Mouse (Mus musculus): Measurements from ENCODE around the gene Tff3.

Tff3 gene

DNA sequence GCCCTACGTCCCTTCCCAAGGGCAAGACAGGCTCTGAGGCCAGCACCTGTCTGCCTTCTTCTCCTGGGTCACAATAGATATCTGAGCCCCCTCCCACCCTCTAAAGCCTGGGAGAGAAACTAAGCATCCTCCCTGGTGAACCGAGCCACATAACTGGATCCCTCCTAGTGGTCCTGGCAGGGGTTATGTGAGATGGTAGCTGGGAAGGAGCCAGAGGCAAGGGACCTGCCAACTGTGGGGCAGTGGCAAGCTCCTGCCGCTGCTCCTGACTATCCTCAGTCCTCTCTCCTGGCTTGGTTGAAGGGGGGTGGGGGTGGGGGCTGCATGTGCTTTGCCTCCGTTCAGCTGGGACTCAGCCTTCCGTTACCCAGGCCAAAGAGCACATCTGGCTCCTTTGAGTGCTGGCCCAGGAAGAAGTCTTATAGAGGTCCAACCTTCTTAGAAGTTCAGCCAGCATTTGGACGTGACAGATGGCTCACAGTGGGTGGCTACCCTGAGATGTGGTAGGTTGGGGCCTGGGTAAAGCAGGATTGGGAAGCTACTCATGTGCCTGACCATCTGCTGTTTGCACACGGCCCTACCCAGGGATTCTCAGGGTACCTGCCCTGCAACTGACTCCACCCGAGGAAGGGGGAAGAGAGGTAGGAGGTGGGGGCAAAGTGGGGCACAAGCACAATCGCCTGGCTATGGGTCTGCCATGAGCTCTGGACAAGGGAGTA, 3.7 kb downstream of the Tff3 start:
- ATAC-seq (ENCODE audit: insufficient number of reproducible peaks, low FRiP score, low TSS enrichment) = peak; percentile 80

- no peak for ATAC-seq (ENCODE audit: insufficient number of reproducible peaks, low FRiP score, low TSS enrichment)
These were observed 7.5 kb downstream of the Tff3 start for GRCm38 (mm10) chr17:31121975-31122374.

DNA sequence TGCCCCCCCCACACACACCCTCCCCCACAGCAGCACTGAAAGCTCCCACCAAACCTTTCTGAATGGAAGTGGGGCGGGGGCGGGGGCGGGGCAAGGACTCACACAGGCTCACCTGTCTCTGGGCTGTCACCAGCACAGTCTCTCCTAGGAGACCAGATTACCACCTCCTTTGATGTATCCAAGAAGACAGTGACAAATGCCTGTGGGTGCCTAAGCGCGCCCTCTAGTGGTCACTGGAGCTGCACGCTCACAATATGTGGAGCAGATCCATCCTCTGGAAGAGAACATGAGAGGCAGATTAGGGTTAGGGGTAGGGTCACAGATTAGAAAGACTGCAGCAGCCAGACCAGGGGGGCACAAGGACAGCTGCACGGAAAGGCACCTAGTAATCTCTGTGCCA, 10.0 kb downstream of the Tff3 start:
- ATAC-seq (ENCODE audit: insufficient number of reproducible peaks, low FRiP score, low TSS enrichment) = no peak

DNA sequence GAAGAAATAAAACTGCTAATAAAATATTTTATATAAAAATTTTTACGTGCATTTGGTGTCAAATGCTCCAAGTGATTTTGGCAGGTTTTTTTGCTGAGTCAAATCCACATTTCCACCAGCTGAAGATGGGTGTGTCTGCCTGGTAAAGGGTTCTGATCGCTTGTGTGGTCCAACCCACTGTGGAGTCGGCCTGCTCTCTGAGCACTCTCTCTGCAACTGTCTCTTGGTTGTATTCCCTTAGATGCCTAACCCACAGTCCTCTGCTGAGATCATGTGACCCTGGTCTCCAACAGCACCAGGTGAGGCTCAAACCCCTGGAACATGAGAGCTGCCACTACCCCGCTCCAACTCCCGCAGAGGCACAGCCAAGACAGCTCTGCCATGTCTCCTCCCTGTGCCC, 11.5 kb downstream of the Tff3 start:
- no peak for ATAC-seq (ENCODE audit: insufficient number of reproducible peaks, low FRiP score, low TSS enrichment)

DNA sequence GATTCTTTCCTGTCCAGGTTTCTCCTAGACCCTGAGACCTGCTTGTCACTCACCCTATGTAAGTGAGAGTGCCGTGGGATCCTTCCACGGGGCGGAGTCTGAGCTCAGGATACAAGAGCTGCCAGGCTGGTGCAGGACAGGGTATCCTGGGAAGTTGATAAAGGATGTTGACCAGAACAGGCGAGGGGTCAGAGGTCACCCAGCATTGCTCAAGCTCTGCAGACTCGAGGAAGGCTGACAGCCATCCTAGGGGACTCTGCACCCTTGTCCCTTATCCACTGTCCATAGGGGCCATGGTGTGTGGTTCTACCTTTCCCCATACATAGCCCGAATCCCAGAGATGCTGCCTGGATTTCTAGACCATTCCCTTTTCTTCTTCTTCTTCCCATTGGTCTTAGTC, 13.4 kb downstream of the Tff3 start:
- no peak for ATAC-seq (ENCODE audit: insufficient number of reproducible peaks, low FRiP score, low TSS enrichment)

GRCm38 (mm10) chr17:31113191-31113856, 16.1 kb downstream of the Tff3 start:
- ATAC-seq (ENCODE audit: insufficient number of reproducible peaks, low FRiP score, low TSS enrichment) = no peak

DNA sequence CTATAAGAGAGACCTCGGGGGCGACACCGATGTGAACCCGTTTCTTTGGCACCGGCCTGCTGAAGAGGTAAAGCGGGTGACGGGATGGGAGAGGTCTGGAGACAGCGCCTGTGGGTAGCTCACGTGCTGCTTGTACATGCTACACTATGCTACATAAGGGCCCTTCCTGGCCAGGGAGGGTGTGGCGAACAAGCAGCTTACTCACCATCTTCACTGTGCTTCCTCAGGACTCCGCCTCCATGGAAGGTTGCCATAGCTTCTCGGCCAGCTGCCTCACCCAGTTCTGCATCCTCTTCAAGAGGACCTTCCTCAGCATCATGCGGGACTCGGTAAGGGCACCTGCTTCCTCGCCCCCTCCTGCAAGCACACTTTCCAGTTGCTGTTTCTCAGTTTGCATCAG, 21.1 kb downstream of the Tff3 start:
- no peak for ATAC-seq (ENCODE audit: insufficient number of reproducible peaks, low FRiP score, low TSS enrichment)

GRCm38 (mm10) chr17:31103823-31104222, 25.6 kb downstream of the Tff3 start:
- ATAC-seq (ENCODE audit: insufficient number of reproducible peaks, low FRiP score, low TSS enrichment) = no peak

- no peak for ATAC-seq (ENCODE audit: insufficient number of reproducible peaks, low FRiP score, low TSS enrichment)
These were observed 26.4 kb downstream of the Tff3 start for GRCm38 (mm10) chr17:31103007-31103570.

DNA sequence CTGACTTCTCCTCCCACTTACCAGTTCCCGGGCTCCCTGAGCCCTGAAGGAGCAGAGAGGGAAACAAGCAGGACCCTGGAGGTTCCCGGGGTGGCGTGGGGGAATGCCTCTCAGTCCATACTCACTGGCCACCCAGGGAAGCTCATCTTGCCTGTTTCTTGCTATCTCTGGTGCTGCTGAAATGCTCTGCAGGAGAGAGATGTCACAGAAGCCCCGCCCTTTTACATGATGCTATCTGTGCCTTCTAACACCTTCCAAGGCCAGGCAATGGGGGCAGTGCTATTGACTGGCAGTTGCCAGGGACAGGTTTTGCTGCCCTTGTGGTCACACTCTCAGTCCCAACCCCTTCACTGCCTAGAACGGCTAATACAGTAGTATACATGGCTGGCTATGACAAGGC, 30.7 kb downstream of the Tff3 start:
- ATAC-seq (ENCODE audit: insufficient number of reproducible peaks, low FRiP score, low TSS enrichment) = no peak

DNA sequence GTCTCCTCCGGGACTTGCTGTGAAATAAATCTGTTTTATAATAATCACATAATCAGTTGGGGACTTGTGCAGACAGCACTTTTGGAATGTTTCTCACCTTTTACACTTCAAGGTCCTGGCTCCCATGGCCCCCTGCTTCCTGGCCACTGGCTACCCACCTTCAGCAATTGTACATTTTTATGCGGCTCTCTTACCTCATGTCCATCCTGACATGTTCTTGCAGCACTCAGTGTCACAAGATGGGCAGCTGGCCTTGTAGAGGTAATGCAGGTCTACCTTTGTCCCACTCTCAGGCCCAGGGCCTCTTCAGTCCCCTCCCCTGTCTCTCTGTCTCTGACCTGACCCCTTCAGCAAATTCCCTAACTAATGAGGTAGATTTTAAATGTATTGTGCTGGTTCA, 32.6 kb downstream of the Tff3 start:
- ATAC-seq (ENCODE audit: insufficient number of reproducible peaks, low FRiP score, low TSS enrichment) = no peak

DNA sequence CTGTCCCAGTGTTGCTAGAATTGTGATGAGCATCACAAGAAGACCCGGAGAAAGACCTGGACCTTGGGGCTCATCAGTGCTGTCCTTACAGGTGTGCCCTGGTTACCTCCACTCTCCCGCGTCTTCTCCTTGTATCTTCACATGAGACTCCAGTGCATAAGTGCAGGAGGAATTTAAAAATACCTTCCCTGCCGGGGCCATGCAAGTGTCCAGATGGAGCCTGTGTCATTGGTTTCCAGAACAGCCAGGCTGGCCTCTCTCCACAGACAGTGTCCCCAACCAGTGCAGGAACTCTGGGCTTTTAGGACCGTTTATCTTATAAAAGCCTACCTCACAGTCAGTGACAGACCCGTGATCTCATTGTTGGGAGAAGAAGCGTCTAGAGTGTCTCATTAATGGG, 33.9 kb downstream of the Tff3 start:
- ATAC-seq (ENCODE audit: insufficient number of reproducible peaks, low FRiP score, low TSS enrichment) = no peak

DNA sequence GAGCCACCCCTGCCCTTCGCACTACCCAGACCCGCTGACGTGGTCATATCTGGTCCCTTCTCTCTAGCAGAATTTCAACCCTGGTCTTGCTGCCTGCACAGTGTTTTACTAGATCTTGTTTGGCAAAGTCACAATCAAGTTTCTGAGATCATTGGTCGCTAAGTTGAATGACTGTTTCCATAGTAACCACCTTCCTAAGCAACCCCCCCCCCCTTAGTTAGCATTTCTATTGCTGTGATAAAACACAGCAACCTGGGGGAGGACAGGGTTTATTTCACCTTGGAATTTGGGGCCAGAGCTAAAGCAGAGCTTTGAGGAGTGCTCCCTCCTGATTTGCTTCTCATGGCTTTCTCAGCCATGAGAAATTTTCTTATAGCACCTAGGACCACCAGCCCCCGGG, 34.7 kb downstream of the Tff3 start:
- ATAC-seq (ENCODE audit: insufficient number of reproducible peaks, low FRiP score, low TSS enrichment) = no peak

DNA sequence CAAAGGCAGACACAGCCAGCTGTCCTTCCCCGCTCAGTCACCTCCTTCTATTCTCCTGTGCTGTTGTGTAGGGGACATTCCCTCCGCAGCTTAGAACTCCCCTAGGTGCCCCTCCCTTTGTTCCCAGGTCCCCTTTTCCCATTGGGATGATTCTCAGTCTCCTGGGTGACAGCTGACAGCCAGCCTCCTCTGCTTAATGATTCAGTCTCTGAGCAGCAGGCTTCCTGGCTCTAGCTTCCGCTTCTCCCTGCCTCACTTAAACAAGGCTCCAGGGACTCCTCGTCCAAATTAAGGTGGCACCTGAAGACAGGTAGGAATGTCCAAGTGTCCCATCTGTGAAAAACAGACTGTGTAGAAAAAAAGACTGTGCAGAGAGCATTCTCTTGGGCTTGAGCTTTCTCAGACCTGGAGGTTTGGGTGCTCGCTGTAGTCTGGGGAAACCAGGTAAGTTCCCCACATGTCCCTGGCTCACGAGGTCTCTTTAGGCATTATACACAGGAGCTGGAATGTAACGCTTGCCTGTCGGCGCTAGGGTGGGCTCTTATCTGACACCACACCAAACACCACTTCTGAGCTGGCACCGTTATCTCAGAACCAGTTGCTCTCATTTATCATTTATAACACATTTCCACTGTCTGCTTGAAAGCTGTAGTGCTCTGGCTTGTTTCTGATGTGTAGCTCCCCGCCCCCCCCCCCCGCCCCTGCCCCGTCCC, 38.3 kb downstream of the Tff3 start:
- no peak for ATAC-seq (ENCODE audit: insufficient number of reproducible peaks, low FRiP score, low TSS enrichment)

- no peak for ATAC-seq (ENCODE audit: insufficient number of reproducible peaks, low FRiP score, low TSS enrichment)
These were observed 39.6 kb downstream of the Tff3 start for GRCm38 (mm10) chr17:31089848-31090247.

GRCm38 (mm10) chr17:31088711-31089110, 40.7 kb downstream of the Tff3 start:
- ATAC-seq (ENCODE audit: insufficient number of reproducible peaks, low FRiP score, low TSS enrichment) = no peak

DNA sequence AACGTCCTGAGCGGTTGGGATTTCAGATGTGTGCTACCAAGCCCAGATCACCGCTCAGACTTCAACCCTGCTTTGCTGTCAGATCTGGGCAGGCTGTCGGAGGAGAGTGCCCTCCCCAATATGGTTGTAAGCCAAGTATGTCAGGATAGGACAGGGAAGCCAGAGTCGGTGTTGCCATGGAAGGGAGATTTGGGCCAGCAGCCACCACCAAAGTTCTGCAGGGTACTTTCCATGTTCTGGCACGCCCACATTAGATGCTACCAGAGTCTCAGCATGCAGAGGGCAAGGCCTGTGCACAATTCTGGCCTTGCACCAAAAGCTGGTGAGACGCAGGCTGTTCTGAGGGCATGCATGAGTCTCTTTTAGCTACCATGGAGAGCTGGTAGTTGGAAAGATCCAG, 43.2 kb downstream of the Tff3 start:
- peak; percentile 46; the same call in 1 of the 2 replicates for ATAC-seq (ENCODE audit: insufficient number of reproducible peaks, low FRiP score, low TSS enrichment)

DNA sequence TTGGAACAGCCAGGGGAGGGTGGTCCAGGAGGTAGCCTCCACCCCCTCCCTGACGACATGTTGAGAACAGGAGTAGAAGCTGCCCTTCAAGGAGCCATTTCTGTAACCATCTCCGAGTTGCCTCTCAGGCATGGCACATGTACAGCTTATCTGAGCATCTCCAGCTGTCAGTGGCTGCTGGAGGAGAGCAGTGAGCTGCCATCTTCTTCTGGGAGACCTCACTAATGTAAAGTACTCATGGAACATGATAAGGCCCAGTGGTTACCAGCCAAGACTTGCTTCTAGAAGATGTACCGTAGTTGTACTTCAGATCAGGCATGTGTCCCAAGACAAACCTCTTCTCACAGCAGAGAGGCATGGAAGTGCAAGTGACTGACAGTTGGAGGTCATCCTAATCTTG, 43.9 kb downstream of the Tff3 start:
- ATAC-seq (ENCODE audit: insufficient number of reproducible peaks, low FRiP score, low TSS enrichment) = no peak

DNA sequence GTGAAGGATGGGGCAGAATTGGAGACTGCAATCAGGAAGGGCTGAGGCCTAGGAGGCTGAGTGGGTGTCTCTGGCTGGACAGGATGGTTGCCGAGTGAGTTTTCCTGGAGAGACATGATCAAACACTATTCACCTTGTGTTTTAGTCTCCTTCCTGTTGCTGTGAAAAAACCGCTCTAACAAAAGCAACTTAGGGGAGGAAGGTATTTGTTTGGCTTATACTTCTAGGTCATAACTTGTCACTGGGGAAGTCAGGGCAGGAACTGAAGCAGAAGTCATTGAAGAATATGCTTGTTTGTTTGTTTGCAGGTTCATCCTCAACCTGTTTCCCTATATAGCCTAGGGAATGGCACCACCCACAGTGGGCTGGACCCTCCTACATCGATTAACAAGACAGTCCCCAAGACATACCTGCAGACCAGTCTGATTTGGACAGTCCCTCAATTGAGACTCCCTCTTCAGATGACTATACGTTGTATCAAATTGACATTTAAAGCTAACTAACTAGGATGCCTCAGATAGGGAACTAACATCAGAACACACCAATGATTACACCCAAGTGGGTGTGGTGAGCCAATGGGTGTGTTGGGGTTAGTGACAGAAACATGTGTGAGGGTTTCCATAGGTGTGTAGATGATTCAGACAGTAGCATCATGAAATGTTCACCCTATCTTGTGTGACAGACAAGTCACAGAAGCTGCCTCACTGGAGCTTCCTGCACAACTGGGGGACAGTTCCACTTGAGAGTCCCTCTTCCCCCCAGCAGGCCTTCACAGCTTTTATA, 47.0 kb downstream of the Tff3 start:
- ATAC-seq (ENCODE audit: insufficient number of reproducible peaks, low FRiP score, low TSS enrichment) = no peak

GRCm38 (mm10) chr17:31079078-31079840, 50.2 kb downstream of the Tff3 start:
- ATAC-seq (ENCODE audit: insufficient number of reproducible peaks, low FRiP score, low TSS enrichment) = no peak

Measured in cerebellum, adult (tissue).